Mouse (Mus musculus): Measurements from ENCODE around the gene Ank3. TPM values are rescaled to one million over a fixed set of nuclear protein-coding genes. Genes with fewer than 3 reads are reported as not detected.

Ank3 gene
- total and polyA plus RNA-seq, 3 experiments = 3.2 to 6.7 TPM; not detected in 1

DNA sequence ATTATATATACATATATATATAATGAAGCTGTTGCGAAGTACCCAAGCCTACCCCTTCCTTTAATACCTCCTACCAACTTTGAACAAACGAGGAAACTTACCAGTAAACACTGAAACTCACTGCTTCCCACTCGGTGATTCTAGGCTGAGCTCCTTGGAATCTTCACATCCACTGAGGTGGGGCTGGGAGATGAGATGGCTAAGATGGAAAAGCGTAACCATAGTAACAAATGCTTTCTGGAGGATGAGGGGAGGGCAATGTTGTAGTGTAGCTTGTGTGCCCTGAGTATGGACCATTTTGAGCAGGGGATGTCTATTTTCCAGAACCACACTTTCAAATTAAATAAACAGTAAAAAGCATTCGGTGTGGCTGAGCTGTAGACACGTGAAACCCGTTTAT is 364.4 kb downstream of the Ank3 start:
- Histone ChIP-seq H3K36me3 (ENCODE audit: control insufficient read depth in 1 of 2, insufficient read depth in 2 of 2, low read length in 2 of 2) (no peaks in the 10 kb centered on the region), H3K9me3 (replicated peaks; ENCODE audit: insufficient read depth, low read length) (no peaks in the 10 kb centered on the region), H3K27me3 (ENCODE audit: control insufficient read depth in 1 of 2, insufficient read depth in 2 of 2, low read length in 2 of 2) (no peaks in the 10 kb centered on the region), H3K4me3 (ENCODE audit: control insufficient read depth in 1 of 2, insufficient read depth in 1 of 2, low read depth in 2 of 2, low read length in 2 of 2) (no peak overlapping the region), H3K27ac (ENCODE audit: control insufficient read depth, low read depth, low read length) (no peak overlapping the region), H3K79me2 (ENCODE audit: control insufficient read depth, insufficient read depth, low read length, poor library complexity) (no peaks in the 10 kb centered on the region), H3K4me1 (ENCODE audit: control insufficient read depth in 1 of 2, insufficient read depth in 2 of 2, low read length in 2 of 2) (no peaks in the 10 kb centered on the region), H3K9ac (ENCODE audit: control insufficient read depth, low read depth, low read length, poor library complexity, severe bottlenecking) (no peak overlapping the region)
- no peak for DNase-seq (ENCODE audit: low read depth, low spot score)
- no peak for TF ChIP-seq ELF1 (IDR thresholded peaks at IDR 0.05; ENCODE audit: low read depth, low read length)
- no peak for TF ChIP-seq EP300 (IDR thresholded peaks at IDR 0.05; ENCODE audit: low read depth in 1 of 2, low read length in 2 of 2)
- TF ChIP-seq ZC3H11A (IDR thresholded peaks at IDR 0.05; ENCODE audit: low read depth, low read length) = no peak
- TF ChIP-seq MEF2A (IDR thresholded peaks at IDR 0.05; ENCODE audit: extremely low read depth, insufficient replicate concordance, low read depth, low read length, poor library complexity, severe bottlenecking) = no peak
- no peak for TF ChIP-seq HCFC1 (IDR thresholded peaks at IDR 0.05; ENCODE audit: low read depth, low read length)
- no peak for TF ChIP-seq POLR2AphosphoS2 (IDR thresholded peaks at IDR 0.05; ENCODE audit: low read length)
- no peak for TF ChIP-seq USF1 (IDR thresholded peaks at IDR 0.05; ENCODE audit: low read depth, low read length)
- no peak for TF ChIP-seq MYB (IDR thresholded peaks at IDR 0.05; ENCODE audit: low read depth, low read length)
- no peak for TF ChIP-seq SIN3A (IDR thresholded peaks at IDR 0.05; ENCODE audit: low read length)
- TF ChIP-seq UBTF (IDR thresholded peaks at IDR 0.05; ENCODE audit: borderline replicate concordance, insufficient read depth, low read depth, low read length) = no peak
- TF ChIP-seq SMC3 (IDR thresholded peaks at IDR 0.05; ENCODE audit: low read depth, low read length) = no peak
- no peak for TF ChIP-seq CTCF (IDR thresholded peaks at IDR 0.05 in 2 of 3, conservative IDR thresholded peaks at IDR 0.05 in 1 of 3; ENCODE audit: control insufficient read depth in 1 of 3, insufficient read depth in 1 of 3, low read depth in 2 of 3, low read length in 3 of 3, poor library complexity in 1 of 3, severe bottlenecking in 1 of 3)
- TF ChIP-seq KAT2A (conservative IDR thresholded peaks at IDR 0.05; ENCODE audit: low read depth, low read length) = no peak
- no peak for TF ChIP-seq TAL1 (IDR thresholded peaks at IDR 0.05; ENCODE audit: low read length)
- TF ChIP-seq MXI1 (IDR thresholded peaks at IDR 0.05; ENCODE audit: low read depth, low read length) = no peak

DNA sequence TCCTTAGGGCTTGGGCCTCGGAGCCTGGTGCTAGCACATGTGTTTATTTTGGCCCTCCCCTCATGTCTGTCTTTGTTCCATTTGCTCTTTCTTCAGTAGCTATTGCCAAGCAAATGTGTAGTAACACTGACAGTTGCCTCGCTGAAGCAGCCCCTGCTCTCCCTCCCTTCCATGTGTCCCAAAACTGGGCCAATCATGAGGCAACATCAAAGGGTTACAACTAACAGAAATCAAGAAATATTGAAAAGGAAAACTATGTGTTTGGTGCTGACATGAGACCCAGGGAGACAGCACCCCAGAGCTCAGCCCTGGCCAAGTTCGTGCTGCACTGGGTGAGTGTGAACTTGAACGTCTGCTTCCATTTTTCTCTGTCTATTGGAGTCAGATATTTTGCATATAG is 365.8 kb downstream of the Ank3 start:
- Histone ChIP-seq H3K9me3 (replicated peaks; ENCODE audit: insufficient read depth, low read length) (no peaks in the 10 kb centered on the region), H3K9ac (ENCODE audit: control insufficient read depth, low read depth, low read length, poor library complexity, severe bottlenecking) (no peak overlapping the region), H3K79me2 (ENCODE audit: control insufficient read depth, insufficient read depth, low read length, poor library complexity) (no peaks in the 10 kb centered on the region), H3K4me1 (ENCODE audit: control insufficient read depth in 1 of 2, insufficient read depth in 2 of 2, low read length in 2 of 2) (no peaks in the 10 kb centered on the region), H3K27ac (ENCODE audit: control insufficient read depth, low read depth, low read length) (no peak overlapping the region), H3K27me3 (ENCODE audit: control insufficient read depth in 1 of 2, insufficient read depth in 2 of 2, low read length in 2 of 2) (no peaks in the 10 kb centered on the region), H3K4me3 (ENCODE audit: control insufficient read depth in 1 of 2, insufficient read depth in 1 of 2, low read depth in 2 of 2, low read length in 2 of 2) (no peak overlapping the region), H3K36me3 (ENCODE audit: control insufficient read depth in 1 of 2, insufficient read depth in 2 of 2, low read length in 2 of 2) (no peaks in the 10 kb centered on the region)
- no peak for DNase-seq (ENCODE audit: low read depth, low spot score)
- TF ChIP-seq ETS1 (IDR thresholded peaks at IDR 0.05; ENCODE audit: low read depth, low read length) = no peak
- no peak for TF ChIP-seq POLR2AphosphoS5 (IDR thresholded peaks at IDR 0.05; ENCODE audit: borderline replicate concordance, low read depth, low read length)
- TF ChIP-seq E2F4 (IDR thresholded peaks at IDR 0.05; ENCODE audit: borderline replicate concordance, low read depth, low read length) = no peak
- TF ChIP-seq GATA1 (IDR thresholded peaks at IDR 0.05; ENCODE audit: low read depth, low read length) = no peak
- no peak for TF ChIP-seq GABPA (IDR thresholded peaks at IDR 0.05; ENCODE audit: low read depth, low read length)
- no peak for TF ChIP-seq TBP (IDR thresholded peaks at IDR 0.05; ENCODE audit: low read depth, low read length)
- TF ChIP-seq HCFC1 (IDR thresholded peaks at IDR 0.05; ENCODE audit: low read depth, low read length) = no peak
- no peak for TF ChIP-seq MYB (IDR thresholded peaks at IDR 0.05; ENCODE audit: low read depth, low read length)
- TF ChIP-seq MYC (IDR thresholded peaks at IDR 0.05; ENCODE audit: low read depth, low read length) = no peak
- no peak for TF ChIP-seq MEF2A (IDR thresholded peaks at IDR 0.05; ENCODE audit: extremely low read depth, insufficient replicate concordance, low read depth, low read length, poor library complexity, severe bottlenecking)
- TF ChIP-seq UBTF (IDR thresholded peaks at IDR 0.05; ENCODE audit: borderline replicate concordance, insufficient read depth, low read depth, low read length) = no peak
- no peak for TF ChIP-seq ZKSCAN1 (IDR thresholded peaks at IDR 0.05; ENCODE audit: low read depth, low read length)
- no peak for TF ChIP-seq RCOR1 (IDR thresholded peaks at IDR 0.05; ENCODE audit: low read depth, low read length)
- TF ChIP-seq USF1 (IDR thresholded peaks at IDR 0.05; ENCODE audit: low read depth, low read length) = no peak
- no peak for TF ChIP-seq TCF12 (IDR thresholded peaks at IDR 0.05; ENCODE audit: low read depth, low read length)
- no peak for TF ChIP-seq MAX (IDR thresholded peaks at IDR 0.05; ENCODE audit: low read length)
- TF ChIP-seq USF2 (IDR thresholded peaks at IDR 0.05; ENCODE audit: borderline replicate concordance in 1 of 2, insufficient read depth in 1 of 2, low read depth in 1 of 2, low read length in 2 of 2) = no peak
- no peak for TF ChIP-seq SMC3 (IDR thresholded peaks at IDR 0.05; ENCODE audit: low read depth, low read length)
- no peak for TF ChIP-seq EP300 (IDR thresholded peaks at IDR 0.05; ENCODE audit: low read depth in 1 of 2, low read length in 2 of 2)

All from MEL (cell line).